Comparison of ENCODE assay signal across 8 mouse cellular contexts in genomic region chr9:22156497-22157245, GRCm38 (mm10). TPM values are rescaled to one million over a fixed set of nuclear protein-coding genes. Genes with fewer than 3 reads are reported as not detected.
A peak's percentile ranks its signal among the peaks of the same experiment; 100 is the strongest.
DNase-seq lines count a peak whose midpoint lies in the region; ATAC-seq and TF ChIP-seq lines count a peak whose summit lies in the region.

Gene Pigyl, plus strand, starts transcription at chr9:22156846.

- DNase-seq in A20 (ENCODE audit: low read depth, low spot score) (peak; percentile 94), liver (peak; percentile 100)
- DNase-seq in heart, embryonic 10.5 days (ENCODE audit: low spot score) = peak; percentile 99
- peak; percentile 99 for DNase-seq in spleen, postnatal 4 days (ENCODE audit: low spot score in 2 of 2)

- TF ChIP-seq POLR2A in bone marrow macrophage, adult 2 months (IDR thresholded peaks at IDR 0.05; ENCODE audit: borderline replicate concordance, low read depth, low read length) = no peak
- peak; percentile 85 for TF ChIP-seq POLR2A in embryonic fibroblast, embryonic 13.5 days (IDR thresholded peaks at IDR 0.05; ENCODE audit: low read depth, low read length)

- peak within 1 kb of the TSS; percentile 90 for H3K4me3 ChIP-seq in bone marrow macrophage, adult 2 months (ENCODE audit: insufficient read depth, low read length)
- H3K4me3 ChIP-seq in embryonic fibroblast, embryonic 13.5 days (ENCODE audit: insufficient read depth, low read length) = peak within 1 kb of the TSS; percentile 70
- peak within 1 kb of the TSS; percentile 83 for H3K4me3 ChIP-seq in heart, embryonic 10.5 days
- H3K4me3 ChIP-seq in kidney, embryonic 15.5 days (replicated peaks) = peak within 1 kb of the TSS; percentile 63

- no peak for TF ChIP-seq CTCF in bone marrow macrophage, adult 2 months (IDR thresholded peaks at IDR 0.05; ENCODE audit: low read depth, low read length)
- TF ChIP-seq CTCF in embryonic fibroblast, embryonic 13.5 days (IDR thresholded peaks at IDR 0.05; ENCODE audit: borderline replicate concordance, insufficient read depth, low read length) = peak; percentile 40; the same call in 1 of the 2 replicates

- H3K27me3 ChIP-seq in heart, embryonic 10.5 days (ENCODE audit: insufficient read depth, poor library complexity, severe bottlenecking) = peaks cover 15% of the 10 kb centered on the region
- peaks cover 6% of the 10 kb centered on the region; the same call in 1 of the 2 replicates for H3K27me3 ChIP-seq in kidney, embryonic 15.5 days

- H3K27ac ChIP-seq in bone marrow macrophage, adult 2 months (ENCODE audit: insufficient read depth, low read depth, low read length) = peak within 1 kb of the TSS; percentile 56; the same call in 1 of the 2 replicates
- H3K27ac ChIP-seq in embryonic fibroblast, embryonic 13.5 days (ENCODE audit: insufficient read depth, low read length) = peak within 1 kb of the TSS; percentile 53
- H3K27ac ChIP-seq in heart, embryonic 10.5 days = peak within 1 kb of the TSS; percentile 96
- peak within 1 kb of the TSS; percentile 87 for H3K27ac ChIP-seq in kidney, embryonic 15.5 days

- no peaks in the 10 kb centered on the region for H3K9me3 ChIP-seq in heart, embryonic 10.5 days
- H3K9me3 ChIP-seq in kidney, embryonic 15.5 days (replicated peaks) = no peaks in the 10 kb centered on the region

- H3K9ac ChIP-seq in kidney, embryonic 15.5 days = peak within 1 kb of the TSS; percentile 73

- peaks cover 11% of the 10 kb centered on the region for H3K36me3 ChIP-seq in heart, embryonic 10.5 days
- peaks cover 10% of the 10 kb centered on the region; the same call in 1 of the 2 replicates for H3K36me3 ChIP-seq in kidney, embryonic 15.5 days

- peak; percentile 98 for ATAC-seq in kidney, embryonic 15.5 days (replicated peaks; ENCODE audit: low FRiP score)
- ATAC-seq in monocyte, adult 5-6 weeks (replicated peaks; ENCODE audit: insufficient number of reproducible peaks, low FRiP score, low TSS enrichment, poor library complexity, severe bottlenecking) = peak; percentile 98

- H3K4me2 ChIP-seq in kidney, embryonic 15.5 days = peak within 1 kb of the TSS; percentile 73

- H3K4me1 ChIP-seq in bone marrow macrophage, adult 2 months (ENCODE audit: control insufficient read depth, insufficient read depth, low read length) = peaks cover 9% of the 10 kb centered on the region
- no peaks in the 10 kb centered on the region for H3K4me1 ChIP-seq in embryonic fibroblast, embryonic 13.5 days (ENCODE audit: control insufficient read depth, insufficient read depth, low read length)
- H3K4me1 ChIP-seq in heart, embryonic 10.5 days = peaks cover 19% of the 10 kb centered on the region
- H3K4me1 ChIP-seq in kidney, embryonic 15.5 days = peaks cover 17% of the 10 kb centered on the region

- under 1% methylated on average over 65 of the region's 65 CpGs for WGBS in heart, embryonic 10.5 days
- whole genome bisulfite sequencing in kidney, embryonic 15.5 days = under 1% methylated on average over 65 of the region's 65 CpGs

RNA-seq across cellular contexts. Expression of gene Pigyl, which starts in this region (rescaled TPM):
- 19.5 and 22.5 TPM in 2 replicates for polyA plus RNA-seq in bone marrow macrophage, adult 2 months (2012; ENCODE audit: insufficient read depth, insufficient read length, missing spikeins)
- polyA plus RNA-seq in embryonic fibroblast, embryonic 13.5 days (2011; ENCODE audit: insufficient read length, low read depth, missing spikeins) = 20.4 and 21.5 TPM in 2 replicates
- polyA plus RNA-seq in heart, embryonic 10.5 days (2016; fragmentation: Nextera tagmentation; extraction: Ambion mirVana) = 44.7 and 60.3 TPM in 2 replicates
- polyA plus RNA-seq in kidney, embryonic 15.5 days (2015; fragmentation: Nextera tagmentation; extraction: Ambion mirVana) = 70.0 and 73.1 TPM in 2 replicates
- total RNA-seq in monocyte, adult 5-6 weeks (2017) = 11.5 to 20.1 TPM (median 15.5 TPM) in 3 replicates

Comparison
In these comparisons a context has a peak if more than half of its experiments do, and no peak if none do; other contexts are left out.
1. Peak in every context shown above with its lines: DNase-seq, ATAC-seq, H3K4me3 ChIP-seq and H3K27ac ChIP-seq.